Mouse (Mus musculus) macrophage (primary cell): ENCODE measurements around the gene Cnksr3. TPM values are rescaled to one million over a fixed set of nuclear protein-coding genes. Genes with fewer than 3 reads are reported as not detected.

Source experiments
- H3K27ac ChIP-seq: fragments of 350-480 bp; formaldehyde crosslinking; 2 replicates; pipeline ENCODE4 v1.9.0; 2021
- H3K36me3 ChIP-seq: fragments of 350-480 bp; formaldehyde crosslinking; 2 replicates; pipeline ENCODE4 v1.9.0; 2021; ENCODE audit errors: inconsistent target
- H3K4me3 ChIP-seq: fragments of 350-480 bp; formaldehyde crosslinking; 2 replicates; pipeline ENCODE4 v1.9.0; 2021; ENCODE audit errors: inconsistent target
- H3K79me2 ChIP-seq: fragments of 350-480 bp; formaldehyde crosslinking; 2 replicates; pipeline ENCODE4 v1.9.0; 2021; ENCODE audit errors: inconsistent target
- WGBS: methylation state at CpG from one replicate; pipeline ENCODE4 v1.1.7; 2026; ENCODE audit warnings: inconsistent platforms; ENCODE audit not compliant: missing documents; 5-methylcytosine and 5-hydroxymethylcytosine counted together
- polyA plus RNA-seq: library from polyadenylated mRNA; stranded (reverse); fragments of 250-400 nt; gene quantifications from 3 replicates; pipeline ENCODE4 v1.2.4, GENCODE M21; 2018; ENCODE audit warnings: inconsistent platforms

Gene Cnksr3
- polyA plus RNA-seq, 1 experiment from 2014 or later, result 10.3 TPM

GRCm38 (mm10) chr10:7207301-7207700 is 4.7 kb downstream of the Cnksr3 start:
- WGBS, result 67% methylated on average over 11 of the region's 11 CpGs
- H3K27ac ChIP-seq, result no peak overlapping the region
- no peak overlapping the region for H3K4me3 ChIP-seq
- H3K79me2 ChIP-seq, result peaks cover 67% of the 10 kb centered on the region; the same call in 1 of the 2 replicates
- no peaks in the 10 kb centered on the region for H3K36me3 ChIP-seq

GRCm38 (mm10) chr10:7206571-7206970 is 5.5 kb downstream of the Cnksr3 start:
- Histone ChIP-seq H3K79me2 (peaks cover 71% of the 10 kb centered on the region; the same call in 1 of the 2 replicates), H3K4me3 (no peak overlapping the region), H3K36me3 (no peaks in the 10 kb centered on the region), H3K27ac (no peak overlapping the region)
- 80% methylated on average over 6 of the region's 7 CpGs for WGBS

- H3K4me3 ChIP-seq, result no peak overlapping the region
- peaks cover 76% of the 10 kb centered on the region; the same call in 1 of the 2 replicates for H3K79me2 ChIP-seq
- WGBS, result 97% methylated on average over 3 of the region's 3 CpGs
- H3K36me3 ChIP-seq, result no peaks in the 10 kb centered on the region
- H3K27ac ChIP-seq, result no peak overlapping the region
These were observed 6.5 kb downstream of the Cnksr3 start for GRCm38 (mm10) chr10:7205576-7205975.

GRCm38 (mm10) chr10:7204953-7205352 is 7.1 kb downstream of the Cnksr3 start:
- WGBS, result 64% methylated on average over 3 of the region's 3 CpGs
- Histone ChIP-seq H3K27ac (no peak overlapping the region), H3K4me3 (no peak overlapping the region), H3K79me2 (peaks cover 75% of the 10 kb centered on the region; the same call in 1 of the 2 replicates), H3K36me3 (no peaks in the 10 kb centered on the region)

- Histone ChIP-seq H3K79me2 (peaks cover 65% of the 10 kb centered on the region; the same call in 1 of the 2 replicates), H3K4me3 (no peak overlapping the region), H3K27ac (no peak overlapping the region), H3K36me3 (no peaks in the 10 kb centered on the region)
- WGBS, result 93% methylated on average over 9 of the region's 9 CpGs
These were observed 9.5 kb downstream of the Cnksr3 start for GRCm38 (mm10) chr10:7202576-7202975.

- Histone ChIP-seq H3K4me3 (no peak overlapping the region), H3K36me3 (no peaks in the 10 kb centered on the region), H3K27ac (no peak overlapping the region), H3K79me2 (peaks cover 54% of the 10 kb centered on the region; the same call in 1 of the 2 replicates)
- WGBS, result 96% methylated on average over 7 of the region's 7 CpGs
These were observed 11.4 kb downstream of the Cnksr3 start for GRCm38 (mm10) chr10:7200665-7201064.

- H3K4me3 ChIP-seq, result no peak overlapping the region
- H3K36me3 ChIP-seq, result no peaks in the 10 kb centered on the region
- peaks cover 37% of the 10 kb centered on the region; the same call in 1 of the 2 replicates for H3K79me2 ChIP-seq
- H3K27ac ChIP-seq, result no peak overlapping the region
These were observed 13.8 kb downstream of the Cnksr3 start for GRCm38 (mm10) chr10:7198201-7198600.

GRCm38 (mm10) chr10:7197733-7198132 is 14.3 kb downstream of the Cnksr3 start:
- WGBS, result 90% methylated on average over 6 of the region's 6 CpGs
- Histone ChIP-seq H3K79me2 (peaks cover 32% of the 10 kb centered on the region; the same call in 1 of the 2 replicates), H3K27ac (no peak overlapping the region)

GRCm38 (mm10) chr10:7196668-7197400 is 15.2 kb downstream of the Cnksr3 start:
- peaks cover 24% of the 10 kb centered on the region; the same call in 1 of the 2 replicates for H3K79me2 ChIP-seq
- 91% methylated on average over 8 of the region's 8 CpGs for WGBS
- H3K36me3 ChIP-seq, result no peaks in the 10 kb centered on the region
- no peak overlapping the region for H3K4me3 ChIP-seq
- H3K27ac ChIP-seq, result no peak overlapping the region

More at GRCm38 (mm10) chr10:7197733-7198132, 14.3 kb downstream of the Cnksr3 start:
- Histone ChIP-seq H3K36me3 (no peaks in the 10 kb centered on the region), H3K4me3 (no peak overlapping the region)

GRCm38 (mm10) chr10:7195927-7196326 is 16.1 kb downstream of the Cnksr3 start:
- Histone ChIP-seq H3K36me3 (no peaks in the 10 kb centered on the region), H3K79me2 (peaks cover 17% of the 10 kb centered on the region; the same call in 1 of the 2 replicates), H3K4me3 (no peak overlapping the region), H3K27ac (no peak overlapping the region)
- 92% methylated on average over 6 of the region's 6 CpGs for WGBS

- WGBS, result 89% methylated on average over 9 of the region's 9 CpGs
- no peak overlapping the region for H3K4me3 ChIP-seq
- H3K79me2 ChIP-seq, result no peaks in the 10 kb centered on the region; the same call in 1 of the 2 replicates
- no peaks in the 10 kb centered on the region for H3K36me3 ChIP-seq
- no peak overlapping the region for H3K27ac ChIP-seq
These were observed 20.2 kb downstream of the Cnksr3 start for GRCm38 (mm10) chr10:7191721-7192413.

GRCm38 (mm10) chr10:7189194-7189593 is 22.8 kb downstream of the Cnksr3 start:
- Histone ChIP-seq H3K79me2 (no peaks in the 10 kb centered on the region; the same call in 1 of the 2 replicates), H3K4me3 (no peak overlapping the region), H3K27ac (no peak overlapping the region), H3K36me3 (no peaks in the 10 kb centered on the region)
- 44% methylated on average over 6 of the region's 6 CpGs for WGBS

GRCm38 (mm10) chr10:7187881-7188280 is 24.2 kb downstream of the Cnksr3 start:
- no peaks in the 10 kb centered on the region; the same call in 1 of the 2 replicates for H3K79me2 ChIP-seq
- H3K4me3 ChIP-seq, result no peak overlapping the region
- no peaks in the 10 kb centered on the region for H3K36me3 ChIP-seq
- H3K27ac ChIP-seq, result no peak overlapping the region
- 83% methylated on average over 7 of the region's 7 CpGs for WGBS

- Histone ChIP-seq H3K79me2 (no peaks in the 10 kb centered on the region; the same call in 1 of the 2 replicates), H3K36me3 (no peaks in the 10 kb centered on the region), H3K4me3 (no peak overlapping the region), H3K27ac (no peak overlapping the region)
- WGBS, result 96% methylated on average over 5 of the region's 5 CpGs
These were observed 25.0 kb downstream of the Cnksr3 start for GRCm38 (mm10) chr10:7186992-7187391.

- no peaks in the 10 kb centered on the region; the same call in 1 of the 2 replicates for H3K79me2 ChIP-seq
- 88% methylated on average over 5 of the region's 5 CpGs for WGBS
- H3K36me3 ChIP-seq, result no peaks in the 10 kb centered on the region
- no peak overlapping the region for H3K4me3 ChIP-seq
- no peak overlapping the region for H3K27ac ChIP-seq
These were observed 26.0 kb downstream of the Cnksr3 start for GRCm38 (mm10) chr10:7186018-7186417.
